Mouse (Mus musculus): Measurements from ENCODE around the gene Nadsyn1.

DNA sequence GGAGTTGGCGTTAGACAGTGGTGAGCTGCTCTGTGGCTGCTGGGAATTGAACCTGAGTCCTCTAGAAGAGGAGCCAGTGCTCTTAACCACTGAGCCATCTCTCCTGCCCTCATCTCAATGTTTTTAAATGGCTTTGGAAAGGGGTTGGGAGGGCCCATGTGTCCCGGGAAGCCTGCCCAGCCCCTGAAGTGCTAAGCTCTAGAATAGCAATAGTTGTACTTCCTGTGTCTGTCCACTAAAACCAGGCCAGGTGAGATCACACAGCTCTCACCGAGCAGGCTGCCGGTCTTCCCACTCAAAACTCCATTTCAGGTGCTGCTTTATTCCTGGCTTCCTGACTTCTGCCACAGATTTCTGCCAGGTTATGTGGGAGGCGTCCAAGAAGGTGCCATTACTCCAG is 17.5 kb upstream of the Nadsyn1 start:
- TF ChIP-seq GATA1 (IDR thresholded peaks at IDR 0.05; ENCODE audit: borderline replicate concordance, low read length) (no peak), FLI1 (IDR thresholded peaks at IDR 0.05; ENCODE audit: low read length) (no peak)
